Mouse (Mus musculus) c-Kit-positive CD71-positive TER-119-positive erythroid progenitor cells, embryonic 14.5 days (primary cell): ENCODE data around the gene Hoxc13.

Experiments
- DNase-seq: peaks from one replicate; pipeline ENCODE4 v3.0.0-alpha.2; 2013; ENCODE audit warnings: low spot score

Gene Hoxc13

DNA sequence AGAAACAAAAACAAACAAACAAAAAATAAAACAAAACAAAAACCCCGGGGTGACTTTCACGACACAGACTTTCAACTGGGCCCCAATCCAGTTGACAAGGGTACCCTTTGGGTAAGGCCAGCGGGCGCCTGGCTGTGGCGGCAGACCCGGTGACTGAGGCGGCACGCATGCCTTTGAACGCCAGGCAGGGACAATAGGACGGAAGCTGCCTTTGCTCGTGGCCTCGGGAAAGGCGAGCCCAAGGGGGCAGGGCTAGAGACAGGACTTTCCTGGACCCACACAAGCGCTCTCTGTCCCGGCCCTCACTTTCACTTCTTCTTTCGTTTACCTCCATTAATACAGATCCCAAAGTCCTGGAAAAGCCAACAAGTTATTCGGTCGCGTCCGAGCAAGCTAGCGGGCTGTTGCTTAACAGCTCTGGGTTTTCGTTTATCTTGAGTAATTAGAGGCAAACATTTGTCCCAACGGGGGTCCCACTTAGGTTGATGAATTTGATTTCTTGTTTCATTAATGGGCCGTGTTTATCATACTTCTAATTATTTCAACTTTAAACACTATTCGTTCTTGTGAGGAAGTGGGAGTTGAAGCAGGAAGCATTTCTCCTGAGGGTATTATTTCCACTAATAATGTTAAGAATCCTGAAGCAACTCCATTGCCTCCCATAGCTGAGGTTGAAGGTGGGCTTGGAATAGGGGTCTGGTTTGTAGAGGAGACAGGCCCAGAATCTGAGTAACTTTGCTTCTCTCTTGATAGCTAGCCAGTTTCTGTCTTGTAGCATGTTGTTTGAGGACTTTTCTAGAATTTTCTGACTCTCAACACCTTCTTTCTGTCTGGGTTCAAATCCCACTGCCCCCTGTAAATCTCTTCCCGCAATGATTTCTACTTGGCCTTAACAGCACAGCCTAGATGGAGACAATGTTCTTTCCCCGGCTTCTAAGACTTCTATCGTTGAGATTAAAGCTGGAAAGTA is 43.1 kb downstream of the Hoxc13 start:
- no peak for DNase-seq

GRCm38 (mm10) chr15:102965003-102965891 is 44.3 kb downstream of the Hoxc13 start:
- DNase-seq = no peak

GRCm38 (mm10) chr15:102965892-102966775 is 45.2 kb downstream of the Hoxc13 start:
- DNase-seq = peak; percentile 48

GRCm38 (mm10) chr15:102966776-102967311 is 45.9 kb downstream of the Hoxc13 start, which contains the start of gene Hoxc10:
Gene Hoxc10, plus strand, starts transcription at chr15:102966796.
- no peak for DNase-seq

DNA sequence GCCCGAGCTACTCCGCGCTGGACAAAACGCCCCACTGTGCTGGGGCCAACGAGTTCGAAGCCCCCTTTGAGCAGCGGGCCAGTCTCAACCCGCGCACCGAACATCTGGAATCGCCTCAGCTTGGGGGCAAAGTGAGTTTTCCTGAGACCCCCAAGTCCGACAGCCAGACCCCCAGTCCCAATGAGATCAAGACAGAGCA is 46.3 kb downstream of the Hoxc13 start, which contains the start of gene Hoxc5:
Hoxc5 (plus strand) TSS at position 132 of the 199 bp plus-strand sequence.
- no peak for DNase-seq

DNA sequence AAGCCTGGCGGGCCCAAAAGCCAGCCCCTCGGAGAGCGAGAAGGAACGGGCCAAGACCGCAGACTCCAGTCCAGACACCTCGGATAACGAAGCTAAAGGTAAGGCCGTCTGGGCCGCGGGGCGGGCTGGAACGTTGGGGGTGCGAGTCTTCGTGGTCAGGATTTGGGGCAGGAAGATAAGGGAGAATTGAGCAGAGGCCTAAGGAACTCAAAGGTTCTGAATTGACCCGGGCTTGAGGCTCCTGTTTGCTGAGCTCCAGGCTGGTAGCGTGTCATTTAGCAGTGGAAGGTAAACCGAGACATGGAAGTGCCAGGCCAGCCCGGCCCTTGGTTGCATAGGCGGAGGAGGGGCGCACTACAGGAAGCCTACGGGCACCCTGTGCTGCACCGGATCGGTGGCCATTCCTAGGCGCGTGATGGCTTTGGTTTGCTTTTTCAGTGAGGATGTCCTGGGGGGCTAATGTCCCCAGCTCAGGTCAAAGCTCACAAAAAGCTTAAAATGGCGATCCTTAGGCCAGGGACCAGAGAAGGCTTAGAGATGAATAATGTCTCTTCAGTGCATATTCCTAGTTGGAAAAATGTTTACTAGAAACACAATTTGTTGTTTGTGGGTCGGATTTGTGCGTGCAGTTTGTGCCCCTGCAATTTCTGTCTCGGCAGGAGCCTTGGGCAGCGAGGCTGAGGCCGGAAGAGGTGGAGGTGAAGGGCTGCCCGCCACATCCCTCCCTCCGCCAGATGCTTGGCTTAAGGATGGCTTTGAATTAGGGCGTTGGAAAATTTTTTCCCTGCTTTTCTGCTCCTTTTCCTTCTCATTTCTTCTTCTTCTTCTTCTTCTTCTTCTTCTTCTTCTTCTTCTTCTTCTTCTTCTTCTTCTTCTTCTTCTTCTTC is 46.9 kb downstream of the Hoxc13 start:
- no peak for DNase-seq

GRCm38 (mm10) chr15:102969296-102969695 is 48.4 kb downstream of the Hoxc13 start:
- no peak for DNase-seq

- DNase-seq = no peak
Observed at GRCm38 (mm10) chr15:102970740-102971139, 49.8 kb downstream of the Hoxc13 start.

- DNase-seq = no peak
Observed at GRCm38 (mm10) chr15:102972254-102972653, 51.4 kb downstream of the Hoxc13 start.

GRCm38 (mm10) chr15:102972753-102973152 is 51.9 kb downstream of the Hoxc13 start:
- no peak for DNase-seq

GRCm38 (mm10) chr15:102975034-102975433 is 54.1 kb downstream of the Hoxc13 start:
- DNase-seq = no peak

DNA sequence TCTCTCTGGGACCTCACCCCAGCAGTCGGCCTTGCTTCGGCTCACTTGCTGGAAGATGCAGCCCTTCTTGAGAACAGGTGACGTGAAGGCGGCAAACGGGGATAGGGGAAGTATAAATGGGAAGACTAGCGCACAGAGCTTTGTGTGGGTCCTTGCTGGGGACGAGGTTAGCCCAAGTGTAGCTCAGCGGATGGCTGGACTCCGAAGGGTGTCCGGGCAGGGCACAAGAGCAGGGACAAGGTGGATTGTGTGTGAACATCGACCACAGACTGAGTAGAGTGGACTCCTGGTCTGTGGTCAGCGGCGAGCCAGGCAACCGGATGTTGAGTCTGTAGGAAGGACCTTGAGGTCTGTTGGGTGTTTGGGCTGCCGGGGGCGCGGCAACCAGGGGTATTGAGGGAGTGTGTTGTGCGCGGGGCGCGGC is 54.8 kb downstream of the Hoxc13 start:
- no peak for DNase-seq

GRCm38 (mm10) chr15:102976171-102976570 is 55.3 kb downstream of the Hoxc13 start, which contains the start of gene Hoxc9:
Gene Hoxc9, plus strand, starts transcription at chr15:102976439.
- DNase-seq = no peak

- no peak for DNase-seq
Observed at GRCm38 (mm10) chr15:102976631-102977422, 55.9 kb downstream of the Hoxc13 start.

- no peak for DNase-seq
Observed at GRCm38 (mm10) chr15:102977423-102977974, 56.6 kb downstream of the Hoxc13 start.
